Mouse (Mus musculus): ENCODE data around the gene Tagln2. TPM values are rescaled to one million over a fixed set of nuclear protein-coding genes. Genes with fewer than 3 reads are reported as not detected.

The Tagln2 gene
- total RNA-seq (2022), result 10 to 100 TPM; 37.8 to 77.3 (median 50.1) TPM

- DNase-seq (ENCODE audit: low spot score), result peak; percentile 92
These were observed at the start of gene Tagln2 for GRCm38 (mm10) chr1:172499765-172500441. TSS of gene Tagln2 (plus strand) at chr1:172500047.

- no peak for DNase-seq (ENCODE audit: low spot score)
These were observed 49.6 kb upstream of the Tagln2 start for GRCm38 (mm10) chr1:172450226-172450625.

GRCm38 (mm10) chr1:172450848-172451470, 48.9 kb upstream of the Tagln2 start:
- DNase-seq (ENCODE audit: low spot score), result no peak

GRCm38 (mm10) chr1:172452911-172453310, 46.9 kb upstream of the Tagln2 start:
- DNase-seq (ENCODE audit: low spot score), result no peak

GRCm38 (mm10) chr1:172453810-172454209, 46.0 kb upstream of the Tagln2 start:
- DNase-seq (ENCODE audit: low spot score), result no peak

- no peak for DNase-seq (ENCODE audit: low spot score)
These were observed 44.4 kb upstream of the Tagln2 start for GRCm38 (mm10) chr1:172455416-172455815.

- DNase-seq (ENCODE audit: low spot score), result peak; percentile 57
These were observed 43.7 kb upstream of the Tagln2 start for GRCm38 (mm10) chr1:172456001-172456677.

- no peak for DNase-seq (ENCODE audit: low spot score)
These were observed 42.7 kb upstream of the Tagln2 start for GRCm38 (mm10) chr1:172457196-172457595.

GRCm38 (mm10) chr1:172458041-172458440, 41.8 kb upstream of the Tagln2 start:
- DNase-seq (ENCODE audit: low spot score), result no peak

- DNase-seq (ENCODE audit: low spot score), result no peak
These were observed 38.2 kb upstream of the Tagln2 start for GRCm38 (mm10) chr1:172461602-172462001.

GRCm38 (mm10) chr1:172462534-172462933, 37.3 kb upstream of the Tagln2 start:
- no peak for DNase-seq (ENCODE audit: low spot score)

GRCm38 (mm10) chr1:172463387-172464333, 36.2 kb upstream of the Tagln2 start:
- DNase-seq (ENCODE audit: low spot score), result no peak

GRCm38 (mm10) chr1:172468301-172468877, 31.5 kb upstream of the Tagln2 start:
- no peak for DNase-seq (ENCODE audit: low spot score)

GRCm38 (mm10) chr1:172469373-172469772, 30.5 kb upstream of the Tagln2 start:
- DNase-seq (ENCODE audit: low spot score), result no peak

- peak; percentile 33 for DNase-seq (ENCODE audit: low spot score)
These were observed 29.9 kb upstream of the Tagln2 start for GRCm38 (mm10) chr1:172469810-172470448.

- DNase-seq (ENCODE audit: low spot score), result no peak
These were observed 26.9 kb upstream of the Tagln2 start for GRCm38 (mm10) chr1:172472909-172473308.

- DNase-seq (ENCODE audit: low spot score), result no peak
These were observed 25.7 kb upstream of the Tagln2 start for GRCm38 (mm10) chr1:172474196-172474595.

GRCm38 (mm10) chr1:172475054-172475741, 24.6 kb upstream of the Tagln2 start, which contains the start of gene Slamf9:
TSS of gene Slamf9 (plus strand) at chr1:172475358.
- peak; percentile 33 for DNase-seq (ENCODE audit: low spot score)

- no peak for DNase-seq (ENCODE audit: low spot score)
These were observed 21.8 kb upstream of the Tagln2 start for GRCm38 (mm10) chr1:172478020-172478419.

GRCm38 (mm10) chr1:172480376-172480775, 19.5 kb upstream of the Tagln2 start:
- no peak for DNase-seq (ENCODE audit: low spot score)

All from heart, adult 8-10 months (tissue).